Mouse (Mus musculus): ENCODE results near the gene Aptx.

The Aptx gene

GRCm38 (mm10) chr4:40702797-40703709 lies at the start of gene Aptx:
Gene Aptx, minus strand, starts transcription at chr4:40703194.
- peak; percentile 97 for DNase-seq (ENCODE audit: low spot score)

GRCm38 (mm10) chr4:40735351-40735750 lies 32.4 kb upstream of the Aptx start:
- DNase-seq (ENCODE audit: low spot score): no peak

GRCm38 (mm10) chr4:40731262-40731661 lies 28.3 kb upstream of the Aptx start:
- DNase-seq (ENCODE audit: low spot score): no peak

GRCm38 (mm10) chr4:40727247-40727646 lies 24.3 kb upstream of the Aptx start:
- DNase-seq (ENCODE audit: low spot score): no peak

GRCm38 (mm10) chr4:40725554-40725953 lies 22.6 kb upstream of the Aptx start:
- DNase-seq (ENCODE audit: low spot score): no peak

GRCm38 (mm10) chr4:40725141-40725540 lies 22.1 kb upstream of the Aptx start:
- DNase-seq (ENCODE audit: low spot score): no peak

- DNase-seq (ENCODE audit: low spot score): no peak
Observed at GRCm38 (mm10) chr4:40722687-40723460, 19.9 kb upstream of the Aptx start.

- peak; percentile 79 for DNase-seq (ENCODE audit: low spot score)
Observed at GRCm38 (mm10) chr4:40722011-40722666, 19.1 kb upstream of the Aptx start, which contains the start of gene Dnaja1. Gene Dnaja1, plus strand, starts transcription at chr4:40722150.

GRCm38 (mm10) chr4:40720910-40721309 lies 17.9 kb upstream of the Aptx start:
- DNase-seq (ENCODE audit: low spot score): no peak

- no peak for DNase-seq (ENCODE audit: low spot score)
Observed at GRCm38 (mm10) chr4:40717141-40717540, 14.1 kb upstream of the Aptx start.

GRCm38 (mm10) chr4:40703710-40704275 lies 799 bp upstream of the Aptx start:
- DNase-seq (ENCODE audit: low spot score): no peak

GRCm38 (mm10) chr4:40701796-40702195 lies 1.2 kb downstream of the Aptx start:
- DNase-seq (ENCODE audit: low spot score): no peak

- no peak for DNase-seq (ENCODE audit: low spot score)
Observed at GRCm38 (mm10) chr4:40700216-40700615, 2.8 kb downstream of the Aptx start.

- DNase-seq (ENCODE audit: low spot score): no peak
Observed at GRCm38 (mm10) chr4:40697059-40697458, 5.9 kb downstream of the Aptx start.

- DNase-seq (ENCODE audit: low spot score): no peak
Observed at GRCm38 (mm10) chr4:40691100-40691499, 11.9 kb downstream of the Aptx start.

- no peak for DNase-seq (ENCODE audit: low spot score)
Observed at GRCm38 (mm10) chr4:40683306-40683705, 19.7 kb downstream of the Aptx start.

- no peak for DNase-seq (ENCODE audit: low spot score)
Observed at GRCm38 (mm10) chr4:40682359-40682758, 20.6 kb downstream of the Aptx start.

- DNase-seq (ENCODE audit: low spot score): no peak
Observed at GRCm38 (mm10) chr4:40681908-40682307, 21.1 kb downstream of the Aptx start.

- no peak for DNase-seq (ENCODE audit: low spot score)
Observed at GRCm38 (mm10) chr4:40680250-40680860, 22.6 kb downstream of the Aptx start.

GRCm38 (mm10) chr4:40677132-40677531 lies 25.9 kb downstream of the Aptx start:
- DNase-seq (ENCODE audit: low spot score): no peak

GRCm38 (mm10) chr4:40676338-40676737 lies 26.7 kb downstream of the Aptx start:
- no peak for DNase-seq (ENCODE audit: low spot score)

GRCm38 (mm10) chr4:40673526-40673925 lies 29.5 kb downstream of the Aptx start:
- no peak for DNase-seq (ENCODE audit: low spot score)
